Mouse (Mus musculus): ENCODE results near the gene Fibp. TPM values are rescaled to one million over a fixed set of nuclear protein-coding genes. Genes with fewer than 3 reads are reported as not detected.
A peak's percentile ranks its signal among the peaks of the same experiment; 100 is the strongest.

Gene Fibp
- 72.5 and 143 TPM in 2 replicates for polyA plus RNA-seq (2012; rRNA removed)

DNA sequence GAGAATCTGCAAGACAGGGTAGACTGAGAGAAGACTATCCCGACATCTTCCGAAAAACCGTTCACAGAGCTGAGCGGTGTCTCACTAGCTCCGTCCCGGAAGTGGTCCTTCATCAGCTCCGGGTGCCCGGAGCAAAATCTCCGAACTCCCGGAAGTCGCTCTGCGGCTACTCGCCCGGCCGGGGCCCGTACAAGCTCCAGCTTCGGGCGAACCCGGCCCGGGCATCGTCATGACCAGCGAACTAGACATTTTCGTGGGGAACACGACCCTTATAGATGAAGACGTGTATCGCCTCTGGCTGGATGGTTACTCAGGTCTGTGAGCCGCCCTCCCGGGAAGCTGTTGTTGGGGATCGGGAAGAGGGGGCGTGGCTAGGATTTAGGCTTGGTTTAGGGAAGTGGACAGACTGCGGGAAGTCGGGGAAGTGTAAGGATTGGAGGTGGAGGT is at the start of gene Fibp:
Gene Fibp, plus strand, starts transcription at position 151 of the 447 bp plus-strand sequence.
- H3K36me3 ChIP-seq (ENCODE audit: control insufficient read depth, insufficient read depth, low read length), result peaks cover 29% of the 10 kb centered on the region
- no peaks in the 10 kb centered on the region for H3K27me3 ChIP-seq (ENCODE audit: control insufficient read depth, insufficient read depth, low read length)
- peak within 1 kb of the TSS; percentile 44 for H3K27ac ChIP-seq (ENCODE audit: insufficient read depth, low read depth, low read length)
- WGBS, result under 1% methylated on average over 32 of the region's 32 CpGs
- TF ChIP-seq CTCF (IDR thresholded peaks at IDR 0.05; ENCODE audit: extremely low read depth, insufficient read length, insufficient replicate concordance, low read depth, low read length) (no peak), POLR2A (IDR thresholded peaks at IDR 0.05; ENCODE audit: low read depth, low read length) (peak; percentile 79; the same call in 1 of the 2 replicates)
- peak within 1 kb of the TSS; percentile 73 for H3K4me3 ChIP-seq (ENCODE audit: low read depth, low read length)
- H3K4me1 ChIP-seq (ENCODE audit: control insufficient read depth, insufficient read depth, insufficient read length, low read length), result peaks cover 12% of the 10 kb centered on the region

DNA sequence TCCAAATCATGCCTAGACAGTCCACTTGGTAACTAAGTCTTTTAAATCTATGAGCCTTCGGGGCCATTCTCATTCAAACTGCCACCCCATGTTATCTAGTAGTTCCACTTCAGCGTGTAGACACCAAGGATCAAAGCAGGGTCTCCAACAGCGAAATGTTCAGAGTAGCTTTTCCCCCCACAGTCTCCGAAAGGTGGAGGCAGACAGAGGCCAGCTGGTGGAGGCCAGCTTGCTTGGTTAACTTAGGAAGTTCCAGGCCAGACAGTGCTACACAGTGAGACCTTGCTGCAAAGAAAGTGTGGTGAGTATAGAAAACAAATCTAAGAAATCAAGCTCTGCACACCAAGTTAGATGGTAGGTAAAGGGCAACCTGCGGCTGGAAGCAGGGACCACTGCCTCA is 49.8 kb upstream of the Fibp start:
- Histone ChIP-seq H3K4me1 (ENCODE audit: control insufficient read depth, insufficient read depth, insufficient read length, low read length) (peaks cover 8% of the 10 kb centered on the region), H3K4me3 (ENCODE audit: low read depth, low read length) (no peak overlapping the region), H3K27ac (ENCODE audit: insufficient read depth, low read depth, low read length) (no peak overlapping the region), H3K36me3 (ENCODE audit: control insufficient read depth, insufficient read depth, low read length) (peaks cover under 1% of the 10 kb centered on the region; the same call in 1 of the 2 replicates), H3K27me3 (ENCODE audit: control insufficient read depth, insufficient read depth, low read length) (no peaks in the 10 kb centered on the region)
- TF ChIP-seq CTCF (IDR thresholded peaks at IDR 0.05; ENCODE audit: extremely low read depth, insufficient read length, insufficient replicate concordance, low read depth, low read length) (no peak), POLR2A (IDR thresholded peaks at IDR 0.05; ENCODE audit: low read depth, low read length) (no peak)
- WGBS, result 95% methylated on average over 5 of the region's 5 CpGs

DNA sequence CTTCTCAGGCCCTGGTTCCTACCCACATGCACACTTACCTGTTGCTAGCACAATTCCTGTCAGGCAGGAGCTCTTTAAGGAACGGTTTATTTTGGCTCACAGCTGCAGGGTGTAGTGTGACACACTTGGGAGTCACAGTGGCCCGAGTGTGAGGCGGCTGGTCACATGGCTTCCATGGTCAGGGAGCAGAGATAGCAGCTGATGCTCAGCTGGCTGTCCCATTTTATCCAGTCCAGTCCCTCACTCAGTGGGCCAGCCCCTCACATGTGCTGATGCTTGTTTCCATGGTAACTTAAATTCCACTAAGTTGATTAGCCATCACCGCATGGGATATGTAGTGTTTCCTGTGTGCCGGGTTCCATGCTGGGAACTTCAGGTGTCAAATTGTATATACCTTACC is 48.5 kb upstream of the Fibp start:
- TF ChIP-seq POLR2A (IDR thresholded peaks at IDR 0.05; ENCODE audit: low read depth, low read length) (no peak), CTCF (IDR thresholded peaks at IDR 0.05; ENCODE audit: extremely low read depth, insufficient read length, insufficient replicate concordance, low read depth, low read length) (no peak)
- H3K4me3 ChIP-seq (ENCODE audit: low read depth, low read length), result no peak overlapping the region
- H3K4me1 ChIP-seq (ENCODE audit: control insufficient read depth, insufficient read depth, insufficient read length, low read length), result peaks cover 8% of the 10 kb centered on the region
- H3K27ac ChIP-seq (ENCODE audit: insufficient read depth, low read depth, low read length), result no peak overlapping the region
- H3K36me3 ChIP-seq (ENCODE audit: control insufficient read depth, insufficient read depth, low read length), result peaks cover 3% of the 10 kb centered on the region; the same call in 1 of the 2 replicates
- WGBS, result 66% methylated on average over 5 of the region's 5 CpGs
- no peaks in the 10 kb centered on the region for H3K27me3 ChIP-seq (ENCODE audit: control insufficient read depth, insufficient read depth, low read length)

DNA sequence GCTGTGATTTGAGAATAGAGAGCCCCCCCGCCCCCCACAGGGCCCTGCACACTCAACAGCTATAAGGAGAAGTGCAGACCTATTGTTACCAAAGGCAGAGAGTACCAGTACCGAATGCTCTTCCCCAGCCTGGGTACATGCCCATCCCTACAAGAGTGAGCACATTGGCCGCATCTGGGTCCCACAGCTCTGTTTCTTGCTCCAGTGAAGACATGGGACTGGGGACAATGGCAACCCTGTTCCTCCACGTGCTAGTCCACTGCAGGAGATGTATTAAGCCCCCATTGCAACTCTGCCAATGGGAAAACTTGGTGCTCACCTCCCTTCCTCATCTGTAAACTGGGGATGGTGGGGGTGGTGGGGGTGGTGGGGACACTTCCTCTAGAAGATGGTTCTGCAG is 46.6 kb upstream of the Fibp start:
- H3K4me1 ChIP-seq (ENCODE audit: control insufficient read depth, insufficient read depth, insufficient read length, low read length), result peaks cover 3% of the 10 kb centered on the region
- no peak overlapping the region for H3K4me3 ChIP-seq (ENCODE audit: low read depth, low read length)
- peaks cover 10% of the 10 kb centered on the region for H3K36me3 ChIP-seq (ENCODE audit: control insufficient read depth, insufficient read depth, low read length)
- 85% methylated on average over 4 of the region's 4 CpGs for WGBS
- H3K27ac ChIP-seq (ENCODE audit: insufficient read depth, low read depth, low read length), result no peak overlapping the region
- no peaks in the 10 kb centered on the region for H3K27me3 ChIP-seq (ENCODE audit: control insufficient read depth, insufficient read depth, low read length)
- no peak for TF ChIP-seq CTCF (IDR thresholded peaks at IDR 0.05; ENCODE audit: extremely low read depth, insufficient read length, insufficient replicate concordance, low read depth, low read length)
- no peak for TF ChIP-seq POLR2A (IDR thresholded peaks at IDR 0.05; ENCODE audit: low read depth, low read length)

DNA sequence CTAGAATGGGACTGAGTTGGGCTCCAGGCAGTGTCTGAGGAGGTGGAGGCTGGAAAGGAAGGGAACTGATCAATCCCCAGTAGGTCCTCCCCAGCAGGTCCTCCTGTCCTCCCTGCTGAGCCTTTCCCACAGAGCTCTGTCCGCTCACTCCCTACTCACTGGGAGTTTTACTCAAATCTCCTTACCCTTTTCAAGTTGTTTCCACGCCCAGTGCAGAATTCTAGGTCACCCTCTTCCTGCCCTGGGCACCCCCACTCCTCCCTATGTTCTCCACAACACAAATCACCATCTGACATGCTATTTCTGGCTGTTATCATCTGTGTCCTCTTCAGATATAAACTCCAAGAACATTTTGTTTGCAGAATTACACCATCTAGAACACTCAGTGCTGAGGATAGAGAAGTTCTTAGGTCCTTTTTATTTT is 45.9 kb upstream of the Fibp start:
- 82% methylated on average over 2 of the region's 2 CpGs for WGBS
- H3K27ac ChIP-seq (ENCODE audit: insufficient read depth, low read depth, low read length), result no peak overlapping the region
- no peak for TF ChIP-seq CTCF (IDR thresholded peaks at IDR 0.05; ENCODE audit: extremely low read depth, insufficient read length, insufficient replicate concordance, low read depth, low read length)
- TF ChIP-seq POLR2A (IDR thresholded peaks at IDR 0.05; ENCODE audit: low read depth, low read length), result no peak
- peaks cover 10% of the 10 kb centered on the region for H3K36me3 ChIP-seq (ENCODE audit: control insufficient read depth, insufficient read depth, low read length)
- peaks cover 2% of the 10 kb centered on the region; the same call in 1 of the 2 replicates for H3K4me1 ChIP-seq (ENCODE audit: control insufficient read depth, insufficient read depth, insufficient read length, low read length)
- H3K4me3 ChIP-seq (ENCODE audit: low read depth, low read length), result no peak overlapping the region
- no peaks in the 10 kb centered on the region for H3K27me3 ChIP-seq (ENCODE audit: control insufficient read depth, insufficient read depth, low read length)

DNA sequence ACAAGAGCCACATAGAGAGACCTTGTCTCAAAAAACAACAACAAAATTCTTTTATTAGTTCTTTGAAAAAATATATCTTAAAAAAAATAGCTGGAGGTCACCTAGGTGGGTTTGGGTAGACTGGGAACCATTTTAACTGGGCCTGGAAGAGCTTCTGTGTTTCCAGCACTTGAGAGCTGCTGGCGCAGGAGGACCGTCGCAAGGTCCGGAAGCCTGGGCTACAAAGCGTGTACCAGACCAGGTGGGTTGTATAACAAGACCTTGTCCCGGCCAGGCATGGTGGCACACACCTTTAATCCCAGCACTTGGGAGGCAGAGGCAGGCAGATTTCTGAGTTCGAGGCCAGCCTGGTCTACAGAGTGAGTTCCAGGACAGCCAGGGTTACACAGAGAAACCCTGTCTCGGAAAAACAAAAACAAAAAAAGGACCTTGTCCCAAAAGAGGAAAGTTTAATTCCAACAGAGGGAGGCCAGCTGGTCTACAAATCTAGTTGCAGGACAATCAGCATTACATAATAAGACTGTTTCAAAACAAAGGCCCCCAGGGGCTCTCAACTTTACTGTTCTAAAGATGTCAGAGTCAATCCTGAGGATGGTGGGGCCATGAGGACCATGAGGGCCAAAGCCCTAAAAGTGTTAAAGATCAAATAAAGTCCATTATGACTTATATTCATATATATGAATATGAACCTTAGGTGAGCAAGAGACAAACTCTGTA is 41.5 kb upstream of the Fibp start:
- TF ChIP-seq POLR2A (IDR thresholded peaks at IDR 0.05; ENCODE audit: low read depth, low read length), result no peak
- no peak for TF ChIP-seq CTCF (IDR thresholded peaks at IDR 0.05; ENCODE audit: extremely low read depth, insufficient read length, insufficient replicate concordance, low read depth, low read length)
- H3K27me3 ChIP-seq (ENCODE audit: control insufficient read depth, insufficient read depth, low read length), result no peaks in the 10 kb centered on the region
- H3K27ac ChIP-seq (ENCODE audit: insufficient read depth, low read depth, low read length), result no peak overlapping the region
- peaks cover 31% of the 10 kb centered on the region for H3K36me3 ChIP-seq (ENCODE audit: control insufficient read depth, insufficient read depth, low read length)
- no peak overlapping the region for H3K4me3 ChIP-seq (ENCODE audit: low read depth, low read length)
- WGBS, result 95% methylated on average over 8 of the region's 8 CpGs
- peaks cover 6% of the 10 kb centered on the region for H3K4me1 ChIP-seq (ENCODE audit: control insufficient read depth, insufficient read depth, insufficient read length, low read length)

DNA sequence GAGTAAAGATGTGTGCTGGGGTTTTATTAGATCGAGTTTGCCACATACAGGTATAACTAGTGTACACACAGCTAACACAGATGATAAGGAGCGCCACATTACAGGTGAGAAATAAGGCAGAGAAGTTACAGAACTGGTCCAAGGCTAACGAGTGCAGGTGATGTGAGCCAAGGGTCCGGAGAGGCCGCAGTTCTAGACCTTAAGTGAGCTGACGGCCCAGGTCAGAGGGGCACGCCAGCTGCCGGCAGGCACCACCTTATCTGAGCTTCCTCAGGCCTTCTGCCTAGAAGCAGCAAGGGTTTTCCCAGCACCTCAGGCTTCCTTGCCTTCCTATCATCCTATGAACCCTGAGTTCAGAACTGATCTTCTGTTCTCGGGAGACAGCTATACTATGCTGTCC is 40.8 kb upstream of the Fibp start:
- WGBS, result 88% methylated on average over 9 of the region's 9 CpGs
- Histone ChIP-seq H3K4me3 (ENCODE audit: low read depth, low read length) (no peak overlapping the region), H3K27me3 (ENCODE audit: control insufficient read depth, insufficient read depth, low read length) (no peaks in the 10 kb centered on the region), H3K4me1 (ENCODE audit: control insufficient read depth, insufficient read depth, insufficient read length, low read length) (peaks cover 8% of the 10 kb centered on the region), H3K27ac (ENCODE audit: insufficient read depth, low read depth, low read length) (no peak overlapping the region), H3K36me3 (ENCODE audit: control insufficient read depth, insufficient read depth, low read length) (peaks cover 31% of the 10 kb centered on the region)
- no peak for TF ChIP-seq CTCF (IDR thresholded peaks at IDR 0.05; ENCODE audit: extremely low read depth, insufficient read length, insufficient replicate concordance, low read depth, low read length)
- TF ChIP-seq POLR2A (IDR thresholded peaks at IDR 0.05; ENCODE audit: low read depth, low read length), result no peak

Measured in small intestine, adult 2 months (tissue).